Mouse (Mus musculus) heart, embryonic 15.5 days (tissue): ENCODE measurements around the gene Elk3. TPM values are rescaled to one million over a fixed set of nuclear protein-coding genes. Genes with fewer than 3 reads are reported as not detected.

ENCODE experiments used
- ATAC-seq: fragments of 200-750 bp; cut with Nextera tagmentation; replicated peaks from 2 replicates; pipeline ENCODE4 v1.8.0; 2017; ENCODE audit warnings: low read depth, moderate TSS enrichment; ENCODE audit not compliant: insufficient number of reproducible peaks, insufficient read depth, low FRiP score
- H3K27ac ChIP-seq: fragments of 300-500 bp; sonication (generic); 2 replicates; pipeline ENCODE4 v1.5.1; 2015; ENCODE audit warnings: mild to moderate bottlenecking, inconsistent platforms
- H3K27me3 ChIP-seq: fragments of 300-500 bp; sonication (generic); 2 replicates; pipeline ENCODE4 v1.6.1; 2015; ENCODE audit warnings: inconsistent platforms
- H3K36me3 ChIP-seq: fragments of 300-500 bp; sonication (generic); 2 replicates; pipeline ENCODE4 v1.6.1; 2015; ENCODE audit warnings: mild to moderate bottlenecking, inconsistent platforms
- H3K4me1 ChIP-seq: fragments of 300-500 bp; sonication (generic); replicated peaks from 2 replicates; pipeline ENCODE4 v1.6.1; 2015; ENCODE audit warnings: inconsistent platforms
- H3K4me2 ChIP-seq: fragments of 300-500 bp; sonication (generic); 2 replicates; pipeline ENCODE4 v1.6.1; 2015; ENCODE audit warnings: inconsistent platforms, mild to moderate bottlenecking, moderate library complexity
- H3K4me3 ChIP-seq: fragments of 300-500 bp; sonication (generic); 2 replicates; pipeline ENCODE4 v1.5.1; 2015; ENCODE audit warnings: mild to moderate bottlenecking, inconsistent platforms
- H3K9ac ChIP-seq: fragments of 300-500 bp; sonication (generic); 2 replicates; pipeline ENCODE4 v1.6.1; 2015; ENCODE audit warnings: mild to moderate bottlenecking, inconsistent platforms
- H3K9me3 ChIP-seq: fragments of 300-500 bp; sonication (generic); replicated peaks from 2 replicates; pipeline ENCODE4 v1.6.1; 2016; ENCODE audit warnings: inconsistent platforms
- WGBS: fragments of 180-500 bp; shearing (Covaris S2); methylation state at CpG from one replicate; pipeline ENCODE4 v1.1.7; 2015; ENCODE audit warnings: mixed read lengths; 5-methylcytosine and 5-hydroxymethylcytosine counted together
- polyA plus RNA-seq: library from polyadenylated mRNA; unstranded; fragments of >200 nt; fragmentation: Nextera tagmentation; extraction: Ambion mirVana; gene quantifications from 2 replicates; pipeline ENCODE4 v1.2.1, GENCODE M21; 2015

Gene Elk3
- polyA plus RNA-seq, 1 experiment from 2014 or later = 31.7 TPM

GRCm38 (mm10) chr10:93264001-93264400 lies 46.9 kb downstream of the Elk3 start:
- H3K4me2 ChIP-seq = no peak overlapping the region
- H3K9me3 ChIP-seq = no peaks in the 10 kb centered on the region
- no peak for ATAC-seq
- peak overlapping the region; percentile 74 for H3K27ac ChIP-seq
- peaks cover 54% of the 10 kb centered on the region for H3K4me1 ChIP-seq
- peaks cover 24% of the 10 kb centered on the region; the same call in 1 of the 2 replicates for H3K36me3 ChIP-seq
- no peaks in the 10 kb centered on the region for H3K27me3 ChIP-seq
- no peak overlapping the region for H3K9ac ChIP-seq
- WGBS = 62% methylated on average over 5 of the region's 5 CpGs
- no peak overlapping the region for H3K4me3 ChIP-seq

DNA sequence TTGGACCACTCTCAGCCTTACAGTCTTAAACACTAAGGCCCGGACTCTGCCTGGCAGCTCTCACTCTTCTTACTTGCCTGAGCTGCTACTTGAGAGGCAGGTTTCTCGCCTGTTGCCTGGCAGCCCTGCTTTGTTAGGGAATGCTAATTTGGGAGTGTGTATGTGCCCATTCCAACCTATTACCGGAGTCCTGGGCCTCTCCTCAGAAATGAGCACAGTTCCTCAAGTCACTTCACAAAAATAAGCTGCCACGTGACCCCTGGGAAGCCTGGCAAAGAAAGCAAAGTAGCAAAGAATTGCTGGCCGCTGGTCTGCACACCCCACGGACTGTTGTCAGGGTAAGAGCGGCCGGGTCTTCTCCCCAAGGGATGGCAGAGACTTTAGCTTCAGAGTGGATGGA lies 47.5 kb downstream of the Elk3 start:
- H3K36me3 ChIP-seq = peaks cover 24% of the 10 kb centered on the region; the same call in 1 of the 2 replicates
- no peak for ATAC-seq
- no peaks in the 10 kb centered on the region for H3K27me3 ChIP-seq
- no peaks in the 10 kb centered on the region for H3K9me3 ChIP-seq
- H3K4me2 ChIP-seq = no peak overlapping the region
- peak overlapping the region; percentile 74 for H3K27ac ChIP-seq
- H3K4me1 ChIP-seq = peaks cover 54% of the 10 kb centered on the region
- no peak overlapping the region for H3K4me3 ChIP-seq
- WGBS = 58% methylated on average over 8 of the region's 8 CpGs
- H3K9ac ChIP-seq = peak overlapping the region; percentile 19; the same call in 1 of the 2 replicates

DNA sequence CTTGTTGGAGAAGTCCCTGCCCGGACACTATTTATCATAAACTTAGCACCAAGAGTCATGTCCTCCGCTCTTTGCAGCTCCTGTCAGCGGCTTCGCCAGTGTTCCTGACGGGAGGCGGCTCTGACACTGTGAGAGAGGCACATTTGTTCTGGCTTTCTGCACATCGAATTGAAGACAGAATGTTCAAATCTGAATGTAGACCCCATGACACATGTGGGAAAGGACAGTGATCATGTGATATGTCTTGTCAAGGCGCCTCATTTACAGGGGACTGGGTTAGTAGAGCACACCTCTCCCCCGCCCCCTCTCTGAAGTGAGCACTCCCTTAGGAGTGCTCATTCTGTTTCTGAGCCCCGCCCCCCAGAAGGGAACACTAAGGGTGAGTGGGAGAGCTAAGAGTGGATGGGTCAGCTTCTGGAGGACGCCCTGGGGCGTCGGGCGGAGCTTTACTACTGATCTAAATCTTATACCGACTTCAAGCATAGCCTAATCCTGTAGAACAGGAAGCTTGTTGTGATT lies 48.9 kb downstream of the Elk3 start:
- Histone ChIP-seq H3K9ac (peak overlapping the region; percentile 29; the same call in 1 of the 2 replicates), H3K27me3 (no peaks in the 10 kb centered on the region), H3K4me3 (peak overlapping the region; percentile 24; the same call in 1 of the 2 replicates), H3K9me3 (no peaks in the 10 kb centered on the region), H3K4me2 (peak overlapping the region; percentile 60), H3K36me3 (peaks cover 24% of the 10 kb centered on the region; the same call in 1 of the 2 replicates), H3K4me1 (peaks cover 54% of the 10 kb centered on the region), H3K27ac (peak overlapping the region; percentile 90)
- peak; percentile 44 for ATAC-seq
- 10% methylated on average over 15 of the region's 15 CpGs for WGBS

- 12% methylated on average over 16 of the region's 16 CpGs for WGBS
These were observed 49.6 kb downstream of the Elk3 start for GRCm38 (mm10) chr10:93261132-93261980.

GRCm38 (mm10) chr10:93259826-93260225 lies 51.1 kb downstream of the Elk3 start:
- H3K27me3 ChIP-seq = no peaks in the 10 kb centered on the region
- peaks cover 55% of the 10 kb centered on the region for H3K4me1 ChIP-seq
- H3K27ac ChIP-seq = no peak overlapping the region
- 51% methylated on average over 5 of the region's 5 CpGs for WGBS
- ATAC-seq = no peak
- H3K36me3 ChIP-seq = peaks cover 13% of the 10 kb centered on the region; the same call in 1 of the 2 replicates
- no peak overlapping the region for H3K9ac ChIP-seq
- no peak overlapping the region for H3K4me3 ChIP-seq
- H3K4me2 ChIP-seq = no peak overlapping the region
- no peaks in the 10 kb centered on the region for H3K9me3 ChIP-seq

More at GRCm38 (mm10) chr10:93261132-93261980, 49.6 kb downstream of the Elk3 start:
- H3K4me2 ChIP-seq = peak overlapping the region; percentile 60
- peak overlapping the region; percentile 29; the same call in 1 of the 2 replicates for H3K9ac ChIP-seq
- H3K4me3 ChIP-seq = peak overlapping the region; percentile 24; the same call in 1 of the 2 replicates
- H3K9me3 ChIP-seq = no peaks in the 10 kb centered on the region
- peaks cover 26% of the 10 kb centered on the region; the same call in 1 of the 2 replicates for H3K36me3 ChIP-seq
- peaks cover 54% of the 10 kb centered on the region for H3K4me1 ChIP-seq
- peak; percentile 54 for ATAC-seq
- H3K27ac ChIP-seq = peak overlapping the region; percentile 90
- H3K27me3 ChIP-seq = no peaks in the 10 kb centered on the region

GRCm38 (mm10) chr10:93255294-93255693 lies 55.6 kb downstream of the Elk3 start:
- Histone ChIP-seq H3K4me1 (peaks cover 29% of the 10 kb centered on the region), H3K9ac (no peak overlapping the region), H3K9me3 (no peaks in the 10 kb centered on the region), H3K27ac (peak overlapping the region; percentile 55), H3K27me3 (no peaks in the 10 kb centered on the region), H3K36me3 (peaks cover 10% of the 10 kb centered on the region), H3K4me2 (no peak overlapping the region), H3K4me3 (no peak overlapping the region)
- 45% methylated on average over 13 of the region's 13 CpGs for WGBS
- ATAC-seq = no peak

DNA sequence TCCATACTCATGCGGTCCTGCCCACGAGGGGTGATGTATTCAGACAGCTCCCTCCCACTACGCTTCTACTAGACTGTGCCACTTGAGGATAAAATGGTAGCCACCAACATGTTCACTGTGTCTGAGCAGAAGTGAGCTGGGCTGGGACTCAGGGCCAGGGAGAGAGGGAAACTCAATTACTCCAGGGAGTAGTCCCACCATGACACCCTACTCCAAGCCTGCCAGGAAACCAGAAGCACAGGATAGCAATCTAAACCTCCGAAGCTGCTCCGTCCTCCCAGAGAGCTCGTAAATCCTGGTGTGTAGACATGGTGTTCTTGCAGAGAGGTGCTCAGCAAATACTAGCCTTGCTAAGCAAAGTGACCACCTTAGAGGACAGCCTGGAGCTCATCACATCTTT lies 57.8 kb downstream of the Elk3 start:
- H3K36me3 ChIP-seq = peaks cover 18% of the 10 kb centered on the region
- no peaks in the 10 kb centered on the region for H3K27me3 ChIP-seq
- WGBS = 86% methylated on average over 6 of the region's 6 CpGs

GRCm38 (mm10) chr10:93252661-93253060 lies 58.3 kb downstream of the Elk3 start:
- Histone ChIP-seq H3K27me3 (no peaks in the 10 kb centered on the region), H3K9me3 (no peaks in the 10 kb centered on the region), H3K27ac (no peak overlapping the region), H3K4me2 (no peak overlapping the region), H3K4me3 (no peak overlapping the region), H3K9ac (no peak overlapping the region), H3K36me3 (peaks cover 18% of the 10 kb centered on the region), H3K4me1 (peaks cover 36% of the 10 kb centered on the region)
- ATAC-seq = no peak
- WGBS = 92% methylated on average over 2 of the region's 2 CpGs

More for the DNA sequence above, 57.8 kb downstream of the Elk3 start:
- Histone ChIP-seq H3K9ac (no peak overlapping the region), H3K9me3 (no peaks in the 10 kb centered on the region), H3K4me3 (no peak overlapping the region), H3K27ac (no peak overlapping the region), H3K4me2 (no peak overlapping the region), H3K4me1 (peaks cover 32% of the 10 kb centered on the region)
- ATAC-seq = no peak

DNA sequence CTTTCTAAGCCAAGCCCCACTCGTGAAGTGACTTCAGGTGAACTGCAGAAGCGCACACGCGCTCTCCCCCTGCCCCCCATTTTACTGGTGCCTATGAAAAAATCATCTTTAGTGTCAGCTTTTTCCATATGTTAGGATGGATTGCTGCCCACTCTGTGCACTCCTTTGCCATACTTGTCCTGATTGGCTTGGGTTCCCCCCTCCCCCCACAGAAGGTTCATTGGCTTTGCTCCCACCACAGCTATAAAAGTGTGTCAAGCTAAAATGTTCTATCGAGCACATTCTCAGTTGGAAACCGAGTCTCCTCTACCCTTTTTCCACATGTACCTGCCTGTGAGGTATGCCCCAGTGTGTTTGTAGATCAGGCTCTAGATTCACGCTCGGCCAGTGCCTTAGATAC lies 59.5 kb downstream of the Elk3 start:
- Histone ChIP-seq H3K4me2 (no peak overlapping the region), H3K4me1 (peaks cover 41% of the 10 kb centered on the region), H3K27ac (peak overlapping the region; percentile 78), H3K27me3 (no peaks in the 10 kb centered on the region), H3K9ac (no peak overlapping the region), H3K9me3 (no peaks in the 10 kb centered on the region), H3K4me3 (no peak overlapping the region), H3K36me3 (peaks cover 19% of the 10 kb centered on the region)
- 77% methylated on average over 8 of the region's 8 CpGs for WGBS
- no peak for ATAC-seq

DNA sequence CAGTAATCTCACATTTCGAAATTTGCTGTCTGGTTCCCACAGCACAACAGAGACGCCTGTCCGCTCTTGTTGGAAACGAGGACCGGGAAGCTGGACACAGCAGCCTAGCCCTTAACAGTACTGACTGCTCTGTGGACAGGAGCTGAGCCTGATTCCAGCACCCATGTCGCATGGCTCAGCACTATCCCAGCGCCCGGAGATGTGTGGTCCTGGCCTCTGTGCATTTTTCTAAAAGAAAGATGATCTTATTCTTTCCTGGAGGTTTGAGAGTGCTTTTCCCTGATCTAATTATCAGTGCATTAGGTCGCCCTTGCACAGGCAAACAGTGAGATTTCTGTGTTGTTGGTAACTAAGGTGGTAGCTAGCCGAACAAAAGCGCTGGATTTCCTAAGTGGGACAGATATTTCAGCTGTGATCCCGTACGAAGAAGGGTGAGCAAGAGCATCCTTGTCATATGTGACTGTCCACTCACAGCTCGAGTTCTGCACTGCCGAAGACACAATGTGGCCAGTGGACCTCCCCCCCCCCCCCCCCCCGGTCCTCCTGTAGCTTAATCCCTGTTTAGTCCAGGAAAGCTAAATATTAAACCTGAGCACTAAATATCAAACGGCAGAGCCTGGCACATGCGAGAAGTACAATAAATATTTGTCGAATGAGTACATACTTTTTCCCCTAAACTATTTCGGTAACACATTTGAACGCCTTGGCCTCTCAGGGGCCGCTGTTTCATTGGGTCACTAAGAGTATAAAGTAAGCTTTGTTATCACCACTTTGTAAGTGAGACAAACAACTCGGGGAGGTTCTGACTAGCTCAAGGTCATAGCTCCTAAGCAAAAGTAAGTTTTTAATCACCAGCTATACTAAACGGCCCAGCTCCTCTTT lies 60.3 kb downstream of the Elk3 start:
- Histone ChIP-seq H3K4me1 (peaks cover 41% of the 10 kb centered on the region), H3K4me2 (no peak overlapping the region), H3K9ac (no peak overlapping the region), H3K36me3 (peaks cover 18% of the 10 kb centered on the region), H3K27me3 (no peaks in the 10 kb centered on the region), H3K4me3 (no peak overlapping the region), H3K9me3 (no peaks in the 10 kb centered on the region), H3K27ac (peak overlapping the region; percentile 78)
- 48% methylated on average over 24 of the region's 24 CpGs for WGBS
- ATAC-seq = 0 out of 2 replicates have a peak, but pooled peaks have one; percentile 54

- Histone ChIP-seq H3K4me1 (peaks cover 37% of the 10 kb centered on the region), H3K4me2 (no peak overlapping the region), H3K4me3 (no peak overlapping the region), H3K27me3 (no peaks in the 10 kb centered on the region), H3K27ac (peak overlapping the region; percentile 78), H3K36me3 (peaks cover 18% of the 10 kb centered on the region), H3K9me3 (no peaks in the 10 kb centered on the region), H3K9ac (no peak overlapping the region)
- no peak for ATAC-seq
- whole genome bisulfite sequencing = 78% methylated on average over 7 of the region's 7 CpGs
These were observed 61.0 kb downstream of the Elk3 start for GRCm38 (mm10) chr10:93249901-93250300.
